Mouse (Mus musculus): Measurements from ENCODE around the gene 1110012L19Rik. TPM values are rescaled to one million over a fixed set of nuclear protein-coding genes. Genes with fewer than 3 reads are reported as not detected.
"Not testable (repeated sequence)": the region's sequence is repeated elsewhere in the genome, so short reads cannot be mapped to it uniquely, and the experiment has no call there.

Gene 1110012L19Rik
- total RNA-seq (2022), result 10 to 100 TPM; 11.0 to 14.5 (median 11.8) TPM

DNA sequence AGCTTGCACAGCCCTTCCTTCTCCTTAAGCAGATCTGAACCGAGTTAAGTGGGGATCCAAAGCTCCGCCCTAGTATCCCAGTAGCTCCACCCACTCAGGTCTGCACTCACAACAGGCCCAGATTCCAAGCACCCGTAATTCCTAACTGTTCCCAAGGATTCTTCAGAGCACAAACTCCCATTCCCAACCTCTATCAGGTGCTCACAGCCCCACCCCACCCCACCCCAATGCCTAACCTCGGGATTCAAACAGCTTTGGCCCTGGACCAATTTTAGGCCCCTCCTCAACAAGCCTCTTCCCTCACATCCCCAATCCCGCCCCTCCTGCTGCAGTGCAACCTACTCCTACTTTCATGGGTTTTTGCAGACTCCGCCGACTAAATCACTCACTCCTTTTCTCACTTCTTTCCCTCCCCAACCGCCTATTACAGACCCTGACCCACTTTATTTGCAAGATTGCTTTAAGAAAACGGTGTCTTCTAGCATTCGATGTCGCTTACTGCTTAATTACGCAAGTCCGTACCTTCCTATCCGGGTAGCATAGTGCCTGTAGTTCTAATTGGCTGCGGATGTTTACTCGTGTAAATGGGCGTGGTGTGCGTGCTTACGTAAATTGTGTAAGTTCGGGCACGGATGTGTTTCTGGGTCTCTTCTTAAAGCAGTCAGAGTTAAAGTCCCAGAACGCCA lies at the start of gene 1110012L19Rik:
1110012L19Rik (plus strand) TSS at position 602 of the 686 bp plus-strand sequence.
- peak; percentile 59 to 82 for DNase-seq (ENCODE audit: low spot score in 2 of 2)

DNA sequence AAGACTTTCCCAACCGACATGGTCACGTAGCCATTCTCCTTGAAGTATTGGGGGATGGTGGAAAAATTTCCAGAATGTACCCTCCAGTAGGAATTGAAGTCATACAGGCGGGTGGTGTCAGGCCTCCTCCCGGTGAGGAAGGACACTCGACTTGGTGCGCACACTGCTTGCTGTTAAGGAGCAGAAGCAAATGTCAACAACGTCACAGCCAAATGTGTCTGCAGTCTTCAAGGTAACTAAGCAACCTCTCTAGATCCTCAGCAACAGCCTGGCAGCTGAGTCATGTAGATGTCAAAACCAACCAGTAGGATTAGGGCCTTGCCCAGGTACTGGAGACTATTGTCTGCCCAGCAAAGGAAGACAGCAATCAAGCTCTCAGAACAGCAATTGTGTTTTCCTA lies 22.7 kb upstream of the 1110012L19Rik start:
- DNase-seq (ENCODE audit: low spot score in 2 of 2), result peak in 1 of 2 experiments; percentile 34

DNA sequence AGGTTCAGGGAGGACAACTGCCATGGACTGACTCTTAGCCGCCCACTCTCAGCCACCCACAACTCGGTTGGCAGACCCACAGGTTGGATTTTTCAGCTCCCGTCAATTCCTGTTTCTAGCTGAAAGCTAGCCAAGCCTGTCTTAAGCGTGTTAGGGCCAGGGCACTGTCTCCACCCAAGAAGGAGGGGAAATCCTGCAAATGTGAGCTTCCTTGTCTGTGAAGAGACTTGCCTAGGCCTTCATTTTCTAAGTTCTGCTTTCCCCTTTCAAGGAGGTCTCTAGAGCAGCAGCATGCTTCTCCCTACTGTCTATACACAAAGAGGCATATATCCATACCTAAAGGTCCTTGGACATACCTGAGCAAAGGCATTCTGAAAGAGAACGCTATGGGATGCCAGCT lies 22.2 kb upstream of the 1110012L19Rik start:
- peak in 1 of 2 experiments; percentile 18 for DNase-seq (ENCODE audit: low spot score in 2 of 2)

DNA sequence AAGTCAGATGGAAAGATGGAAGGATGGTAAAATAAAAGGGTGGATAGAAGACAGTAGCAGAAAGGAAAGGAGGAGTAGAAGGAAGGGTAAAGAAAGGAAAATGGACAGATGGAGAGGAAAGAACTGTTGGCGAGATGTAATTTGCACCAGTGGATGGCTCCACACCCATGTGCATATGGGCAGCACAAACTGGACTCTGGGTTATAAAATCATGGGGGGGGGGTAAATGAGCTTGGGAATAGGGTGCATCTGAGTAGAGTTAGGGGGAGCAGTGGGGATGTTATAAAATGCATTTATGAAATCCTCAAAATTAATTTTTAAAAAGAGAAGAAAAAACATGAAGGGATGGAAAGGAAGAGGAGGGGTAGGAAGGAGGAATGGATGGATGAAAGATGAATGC lies 21.5 kb upstream of the 1110012L19Rik start:
- DNase-seq (ENCODE audit: low spot score in 2 of 2), result no peak

DNA sequence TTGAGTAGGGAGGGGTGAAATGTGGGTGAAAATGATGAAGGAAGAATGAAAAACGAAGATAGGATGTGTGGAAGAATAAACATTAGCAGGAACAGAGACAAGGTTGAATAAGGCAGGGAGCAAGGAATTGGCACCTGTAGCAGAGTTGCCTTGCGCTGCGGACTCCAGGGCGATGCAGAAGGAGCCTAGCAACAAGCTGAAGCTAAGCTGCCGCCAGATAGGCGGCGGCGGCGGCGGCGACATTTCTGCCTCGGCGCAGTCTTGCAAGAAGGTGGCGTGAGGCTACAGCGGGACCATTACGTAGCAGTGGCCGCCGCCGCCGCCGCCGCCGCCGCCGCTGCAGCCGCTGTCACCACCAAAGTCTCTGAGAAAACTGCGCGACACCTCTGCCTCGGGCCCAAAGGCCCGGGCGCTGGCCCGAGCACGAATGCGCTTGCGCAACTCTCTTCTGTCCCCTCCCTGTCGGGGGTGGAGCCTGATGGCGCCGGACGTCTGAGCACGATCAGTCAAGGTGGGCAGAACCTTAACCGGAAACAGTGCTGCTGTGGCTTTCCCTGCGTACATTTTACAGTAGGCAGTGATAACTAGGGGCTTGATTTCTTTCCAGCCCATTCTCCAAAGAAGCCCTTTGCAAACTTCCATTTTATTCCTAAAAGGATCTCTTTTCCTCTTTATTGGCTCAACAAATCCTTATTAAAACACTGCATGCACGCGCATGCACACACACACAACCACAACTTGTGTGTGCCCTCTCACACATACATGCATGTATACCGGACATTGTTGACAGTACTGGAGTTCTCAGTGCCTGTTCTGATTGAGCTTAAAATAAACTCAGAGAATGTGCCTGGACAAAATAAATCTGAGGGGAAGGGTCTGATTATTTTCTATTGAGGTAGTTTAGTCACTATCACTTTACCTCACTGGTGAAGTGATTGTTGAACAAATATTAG lies 20.7 kb upstream of the 1110012L19Rik start, which contains the start of gene Ids:
Ids (minus strand) TSS at position 424 of the 953 bp plus-strand sequence.
- DNase-seq (ENCODE audit: low spot score in 2 of 2), result peak; percentile 54 to 82

DNA sequence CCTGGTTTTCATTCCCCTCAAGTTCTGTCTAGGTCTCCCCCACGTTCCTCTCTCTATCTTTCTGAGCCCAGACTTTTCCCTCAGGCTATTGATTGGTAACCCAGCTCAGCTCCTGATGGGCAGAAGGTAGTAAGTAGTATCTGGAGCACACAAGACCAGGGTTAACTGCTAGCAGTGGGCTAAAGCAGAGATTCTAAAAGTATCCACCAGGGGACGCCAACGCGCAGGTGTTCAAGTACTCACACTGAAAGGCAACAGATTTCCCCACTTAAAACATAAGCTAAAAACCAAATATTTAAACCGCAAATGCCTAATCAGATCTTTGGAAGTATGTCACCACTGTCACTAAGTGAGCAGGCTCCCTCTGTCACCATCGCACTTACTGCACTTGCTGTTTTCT lies 15.9 kb upstream of the 1110012L19Rik start:
- DNase-seq (ENCODE audit: low spot score in 2 of 2), result not testable (repeated sequence)

DNA sequence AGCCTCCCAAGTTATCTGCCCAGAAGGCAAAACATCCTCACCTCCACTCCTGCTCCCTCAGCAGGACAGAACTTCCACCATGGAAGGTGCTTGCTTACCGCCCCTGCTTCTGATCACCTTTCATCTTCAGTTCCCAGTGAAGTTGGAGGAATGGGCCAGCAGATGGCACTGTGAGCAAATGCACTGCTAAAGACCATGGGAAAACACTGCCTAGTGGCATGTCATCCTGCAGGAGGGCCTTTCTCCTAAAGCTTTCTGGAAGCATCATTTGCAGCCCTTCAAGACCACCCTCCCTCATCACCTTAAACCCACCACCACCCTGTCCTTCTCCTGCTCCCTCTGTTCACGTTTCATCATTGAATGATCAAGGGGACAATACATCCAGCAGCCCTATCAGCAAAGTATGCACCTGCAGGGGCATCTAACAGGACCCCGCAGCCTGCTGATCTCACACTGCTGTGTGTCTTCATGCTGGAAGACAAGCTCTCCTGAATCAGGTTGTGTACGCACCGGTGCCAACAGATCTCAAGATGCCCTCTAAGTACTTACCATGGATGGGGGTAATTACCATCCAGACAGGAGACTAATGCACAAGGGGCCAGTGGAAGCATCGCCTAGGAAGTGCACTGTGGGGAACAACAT lies 11.1 kb upstream of the 1110012L19Rik start:
- DNase-seq (ENCODE audit: low spot score in 2 of 2), result not testable (repeated sequence)

DNA sequence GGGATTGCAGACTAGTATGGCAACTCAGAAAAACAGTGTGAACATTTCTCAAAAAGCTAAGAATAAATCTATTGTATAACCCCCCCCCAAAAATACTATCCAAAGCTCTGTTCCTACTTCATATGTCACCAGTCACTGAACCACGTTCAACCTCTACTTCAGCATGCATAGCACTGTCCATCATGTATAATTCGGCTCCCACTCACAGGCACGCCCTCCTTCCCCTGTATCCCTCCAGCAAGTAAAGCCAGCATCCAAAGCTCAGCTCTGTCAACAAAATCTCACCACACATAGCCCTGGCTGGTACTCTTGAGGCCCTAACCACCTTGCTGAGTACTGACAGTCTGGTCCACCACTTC lies 781 bp upstream of the 1110012L19Rik start:
- DNase-seq (ENCODE audit: low spot score in 2 of 2), result no peak

DNA sequence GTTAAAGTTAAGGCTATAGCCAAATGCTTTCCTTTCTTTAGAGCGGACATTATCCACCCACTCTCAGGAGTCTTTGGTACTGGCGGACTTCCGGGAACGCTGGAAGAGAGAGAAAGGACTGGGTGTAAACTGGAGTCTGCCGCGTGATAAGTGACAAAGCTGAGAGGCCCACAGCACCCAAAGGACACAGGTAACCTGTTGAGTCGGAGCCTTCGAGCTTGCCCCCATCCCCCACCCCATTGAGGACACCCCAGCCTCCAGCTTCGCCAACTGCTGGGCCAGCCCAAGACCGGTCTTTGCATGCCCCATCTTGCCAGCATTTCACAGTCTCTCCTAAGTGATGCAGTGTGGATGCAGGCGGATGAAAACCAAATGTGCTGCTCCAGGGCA lies 280 bp downstream of the 1110012L19Rik start:
- no peak for DNase-seq (ENCODE audit: low spot score in 2 of 2)

DNA sequence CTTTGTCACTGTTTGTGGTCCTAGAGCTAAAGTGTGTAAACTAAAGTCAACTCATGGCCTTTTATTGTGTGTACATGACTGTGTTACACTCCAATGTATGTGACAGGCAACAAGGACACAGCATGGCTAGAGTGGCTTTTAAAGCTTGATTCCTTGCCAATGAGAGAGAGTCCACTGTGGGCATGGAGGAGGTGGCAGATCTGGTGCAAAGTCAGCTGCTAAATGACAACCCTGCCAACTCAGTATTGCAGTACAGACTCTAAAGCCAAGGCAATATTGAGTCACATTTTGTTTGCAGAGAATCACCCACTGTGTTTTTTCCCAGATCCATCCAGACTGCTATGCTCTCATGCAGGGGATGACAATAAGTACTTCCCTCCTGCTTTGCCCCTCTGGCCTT lies 7.0 kb downstream of the 1110012L19Rik start:
- not testable (repeated sequence) for DNase-seq (ENCODE audit: low spot score in 2 of 2)

DNA sequence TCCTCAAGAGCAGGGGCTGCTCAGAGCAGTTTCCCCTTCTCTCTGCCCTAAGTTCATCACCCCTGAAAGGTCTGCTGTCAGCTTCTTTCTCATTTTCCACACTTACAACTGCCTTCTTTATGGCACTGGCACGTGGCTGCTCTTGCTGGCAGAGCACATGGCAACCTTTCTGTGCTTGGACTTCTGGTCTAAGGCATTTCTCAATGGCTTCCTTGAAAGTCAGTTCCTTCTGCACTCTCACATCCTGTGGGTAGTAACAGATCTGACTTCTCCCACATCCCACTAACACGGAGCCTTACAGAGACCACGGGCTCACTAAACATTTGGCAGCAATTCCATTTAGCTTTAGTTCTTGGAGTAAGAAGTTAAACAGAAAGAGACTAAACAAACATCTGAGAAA lies 39.8 kb downstream of the 1110012L19Rik start:
- not testable (repeated sequence) for DNase-seq (ENCODE audit: low spot score in 2 of 2)

Other genes starting within 250 kb of the 1110012L19Rik start
- gene Ids, start 20.8 kb upstream of the 1110012L19Rik start, total RNA-seq (2022), result 100 to 1,000 TPM; 310 to 400 (median 341) TPM
- 10 to 100 TPM; 38.6 to 54.3 (median 42.5) TPM for gene Tmem185a, start 91.3 kb downstream of the 1110012L19Rik start, total RNA-seq (2022)

All from left cerebral cortex, adult 8-10 months (tissue).